Mouse (Mus musculus) heart, postnatal 14 days (tissue): ENCODE measurements at regions not wholly inside any gene's neighbourhood (a gene's known extent, or its start where the extent isn't known, plus 50 kb on each side); places are given as distances from the start of the nearest gene placed in this dataset.

Experiments used
- DNase-seq, 2 experiments: peaks; one replicate each; pipeline ENCODE4 v3.0.0; 2021 to 2022
- intact Hi-C: fragments of 180-260 bp; cut with DNase I; formaldehyde crosslinking; loops from one replicate; pipeline ENCODE4 v1.15.1; 2025

GRCm38 (mm10) chr3:50554150-50554549 is 110.7 kb upstream of the Slc7a11 start:
- intact Hi-C loops = no loop called here
- DNase-seq = no peak

GRCm38 (mm10) chr3:50548568-50548967 is 105.2 kb upstream of the Slc7a11 start:
- intact Hi-C loops = no loop called here
- no peak for DNase-seq

DNA sequence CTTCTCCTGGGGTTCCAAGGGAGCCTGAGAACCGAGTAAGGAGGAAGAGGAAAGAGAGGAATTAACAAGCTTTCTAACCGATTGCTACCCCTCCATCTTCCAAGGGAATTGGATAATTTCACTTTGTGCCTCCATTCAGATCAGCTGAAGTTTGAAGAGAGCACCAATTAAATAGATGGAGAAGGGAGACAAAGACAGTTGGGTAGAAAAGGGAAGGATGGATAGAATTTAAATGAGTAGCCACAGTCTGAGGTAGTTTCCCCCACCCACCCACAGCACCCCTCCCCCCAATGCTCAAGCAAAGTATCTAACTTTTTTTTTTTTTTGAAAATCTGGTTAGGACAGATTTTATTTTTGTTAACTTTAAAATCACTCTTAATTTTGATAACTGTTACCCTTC is 87.2 kb upstream of the Slc7a11 start:
- intact Hi-C loops = no loop called here
- DNase-seq = no peak

GRCm38 (mm10) chr3:50524006-50524405 is 80.6 kb upstream of the Slc7a11 start:
- intact Hi-C loops = no loop called here
- no peak for DNase-seq

- intact Hi-C loops = no loop called here
Measured at GRCm38 (mm10) chr3:50507211-50507610, 63.8 kb upstream of the Slc7a11 start.

More at GRCm38 (mm10) chr3:50507211-50507610, 63.8 kb upstream of the Slc7a11 start:
- DNase-seq = no peak
